Mouse (Mus musculus) spleen, adult 18-20 months (tissue): ENCODE measurements around the gene Lipt1.

Experiments used
- DNase-seq, 2 experiments: peaks; one replicate each; pipeline ENCODE4 v3.0.0; 2022; ENCODE audit warnings: mixed read lengths in 2 of 2

Lipt1 gene

GRCm38 (mm10) chr1:37900288-37900687 lies 28.8 kb downstream of the Lipt1 start:
- no peak for DNase-seq

GRCm38 (mm10) chr1:37903178-37903577 lies 31.6 kb downstream of the Lipt1 start:
- no peak for DNase-seq

GRCm38 (mm10) chr1:37912751-37913150 lies 41.2 kb downstream of the Lipt1 start:
- no peak for DNase-seq

- DNase-seq: no peak
Measured at GRCm38 (mm10) chr1:37916393-37916792, 44.9 kb downstream of the Lipt1 start, which contains the start of gene Lyg2. TSS of gene Lyg2 (minus strand) at chr1:37916493.

- DNase-seq: no peak
Measured at GRCm38 (mm10) chr1:37917666-37918065, 46.1 kb downstream of the Lipt1 start.

GRCm38 (mm10) chr1:37918096-37918495 lies 46.6 kb downstream of the Lipt1 start:
- no peak for DNase-seq

GRCm38 (mm10) chr1:37922536-37922935 lies 51.0 kb downstream of the Lipt1 start:
- no peak for DNase-seq
